Mouse (Mus musculus) brain, embryonic 18.5 days (tissue): ENCODE measurements around the gene Bfsp2.

ENCODE experiments used
- DNase-seq: peaks from one replicate; pipeline ENCODE4 v3.0.0-alpha.2; 2012; ENCODE audit warnings: low read depth, low spot score

The Bfsp2 gene

GRCm38 (mm10) chr9:103485606-103486005 lies 5.4 kb upstream of the Bfsp2 start:
- DNase-seq: no peak

DNA sequence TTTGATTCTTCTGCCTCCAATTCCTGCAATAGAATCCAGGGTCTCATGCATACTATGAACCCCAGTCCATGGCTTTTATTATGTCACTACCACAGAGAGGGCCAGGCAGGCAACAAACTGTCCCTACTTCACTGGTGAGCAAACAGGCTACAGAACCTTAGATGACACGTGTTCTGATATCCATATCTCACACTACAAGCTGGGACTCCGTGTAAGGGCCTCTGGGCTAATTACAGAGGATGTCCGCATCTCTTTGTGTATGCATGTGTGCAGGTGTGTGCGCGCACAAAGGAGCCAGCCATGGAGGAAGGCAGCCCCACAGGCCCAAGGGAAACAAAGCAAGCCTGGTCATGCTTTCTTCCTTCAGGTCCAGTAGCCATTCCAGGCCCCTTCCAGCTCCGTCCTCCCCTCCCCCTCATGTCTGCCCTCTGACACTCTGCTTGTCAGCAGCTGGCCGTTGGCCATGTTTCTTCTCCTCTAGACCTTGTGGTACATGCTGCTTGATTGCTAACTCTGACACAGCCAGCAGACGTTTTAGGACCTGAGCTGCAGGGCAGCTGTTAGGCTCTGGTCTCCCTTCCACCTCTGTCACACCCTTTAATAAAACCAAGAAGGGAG lies 492 bp upstream of the Bfsp2 start:
- no peak for DNase-seq

GRCm38 (mm10) chr9:103475414-103475813 lies 4.8 kb downstream of the Bfsp2 start:
- no peak for DNase-seq

- DNase-seq: no peak
Observed at GRCm38 (mm10) chr9:103473915-103474688, 6.1 kb downstream of the Bfsp2 start.

- DNase-seq: no peak
Observed at GRCm38 (mm10) chr9:103471784-103472183, 8.4 kb downstream of the Bfsp2 start.

GRCm38 (mm10) chr9:103469516-103469915 lies 10.7 kb downstream of the Bfsp2 start:
- DNase-seq: no peak

DNA sequence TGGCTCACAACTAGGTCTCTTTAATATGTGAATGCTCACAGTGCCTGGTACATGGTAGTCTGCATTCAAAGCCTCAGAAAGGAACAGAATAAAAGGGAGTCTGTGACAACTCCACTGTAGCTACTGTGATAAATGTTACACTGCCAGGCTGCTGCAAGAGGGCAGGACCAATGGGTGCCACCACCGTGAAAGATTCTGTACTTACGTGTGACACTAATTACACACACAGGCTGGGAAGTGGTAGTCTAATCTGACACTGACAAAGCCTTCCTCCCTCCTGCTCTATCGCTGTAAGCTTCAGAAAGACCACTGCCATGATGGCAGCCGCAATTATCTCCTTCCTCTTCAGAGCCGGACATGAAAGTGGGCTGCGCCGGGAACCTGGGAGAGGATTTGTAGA lies 11.3 kb downstream of the Bfsp2 start:
- DNase-seq: no peak

DNA sequence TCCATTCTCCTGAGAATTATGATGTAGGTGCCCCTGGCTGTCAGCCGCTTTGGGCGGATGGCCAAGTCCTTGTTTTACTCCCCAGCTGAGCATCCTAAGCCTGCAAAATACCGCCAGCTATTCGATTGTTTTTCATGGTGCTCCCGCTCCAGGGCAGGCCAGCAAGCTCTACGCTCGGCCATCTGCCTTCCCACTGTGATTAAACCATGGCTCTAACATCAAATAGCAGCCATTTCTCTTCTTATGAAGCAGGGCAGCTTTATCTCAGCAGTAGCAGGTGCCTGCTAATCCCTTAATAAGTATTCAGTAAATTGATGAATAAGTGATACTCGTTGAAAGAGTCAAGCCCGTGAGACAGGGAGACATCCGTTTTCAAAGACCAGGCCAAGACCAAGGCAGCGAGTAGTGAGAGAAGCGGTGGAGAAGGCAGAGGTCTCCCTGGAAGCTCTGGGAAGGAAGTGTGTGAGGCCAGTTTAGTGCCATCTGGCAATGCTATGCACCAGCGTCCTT lies 14.5 kb downstream of the Bfsp2 start:
- no peak for DNase-seq

GRCm38 (mm10) chr9:103465293-103465692 lies 14.9 kb downstream of the Bfsp2 start:
- DNase-seq: no peak

GRCm38 (mm10) chr9:103463833-103464232 lies 16.4 kb downstream of the Bfsp2 start:
- no peak for DNase-seq

DNA sequence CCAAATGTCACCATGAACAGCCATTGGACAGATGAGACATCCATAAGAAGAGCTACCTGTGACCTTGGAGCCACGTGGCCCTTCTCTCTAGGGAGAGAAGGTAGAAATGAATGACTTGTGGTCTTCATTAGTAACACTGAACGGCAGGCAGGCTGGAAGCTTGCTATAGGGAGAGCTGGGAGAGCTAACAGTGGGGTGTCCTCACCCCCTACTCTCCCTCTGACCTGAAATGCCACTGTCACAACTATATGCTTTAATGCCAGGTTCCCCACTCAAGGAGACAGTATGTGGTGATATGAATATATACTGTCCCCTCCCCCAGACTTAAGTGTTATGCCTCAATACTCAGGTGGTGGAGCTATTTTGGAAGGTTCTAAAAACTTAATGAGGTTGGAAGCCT lies 20.4 kb downstream of the Bfsp2 start:
- no peak for DNase-seq

GRCm38 (mm10) chr9:103459307-103459706 lies 20.9 kb downstream of the Bfsp2 start:
- DNase-seq: no peak

- no peak for DNase-seq
Observed at GRCm38 (mm10) chr9:103449651-103450050, 30.6 kb downstream of the Bfsp2 start.

- no peak for DNase-seq
Observed at GRCm38 (mm10) chr9:103449092-103449491, 31.1 kb downstream of the Bfsp2 start.

- no peak for DNase-seq
Observed at GRCm38 (mm10) chr9:103444656-103445055, 35.6 kb downstream of the Bfsp2 start.

DNA sequence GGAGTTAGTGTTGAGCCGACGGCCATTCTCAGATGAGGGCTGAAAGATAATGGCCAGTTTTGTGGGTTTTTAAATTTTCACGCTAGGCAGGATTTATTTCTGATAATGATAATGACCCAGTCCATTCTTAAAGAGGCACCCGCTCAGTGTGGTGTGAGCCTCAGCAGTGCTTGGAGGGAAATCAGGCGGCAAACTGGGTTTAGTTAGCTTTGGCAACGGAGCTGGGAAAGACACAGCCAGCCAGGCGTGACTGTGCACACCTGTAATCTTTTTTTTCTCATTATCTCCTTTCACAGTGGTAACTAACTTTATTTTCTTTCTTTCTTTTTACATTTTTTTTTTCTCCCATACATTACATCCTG lies 36.4 kb downstream of the Bfsp2 start:
- DNase-seq: no peak

GRCm38 (mm10) chr9:103443121-103443823 lies 36.9 kb downstream of the Bfsp2 start:
- DNase-seq: no peak

DNA sequence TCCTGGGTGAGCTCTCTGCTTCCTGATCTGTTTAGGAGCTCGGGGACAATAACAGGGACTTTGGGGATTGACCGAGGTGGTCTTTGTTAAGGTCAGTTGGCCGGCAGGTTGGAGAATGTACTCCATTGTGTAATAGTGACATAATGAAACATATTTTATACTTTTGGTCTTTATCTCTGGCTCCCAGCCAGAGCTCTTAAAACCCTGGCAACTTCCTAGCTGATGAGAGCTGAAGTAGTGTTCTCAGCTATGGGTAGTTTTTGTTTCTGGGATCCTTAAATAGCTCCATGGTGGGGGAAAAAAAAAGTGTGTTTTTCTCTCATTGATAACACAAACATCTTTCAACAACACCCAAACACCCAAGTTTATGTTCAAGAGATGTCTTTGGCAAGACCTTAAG lies 39.6 kb downstream of the Bfsp2 start:
- no peak for DNase-seq

DNA sequence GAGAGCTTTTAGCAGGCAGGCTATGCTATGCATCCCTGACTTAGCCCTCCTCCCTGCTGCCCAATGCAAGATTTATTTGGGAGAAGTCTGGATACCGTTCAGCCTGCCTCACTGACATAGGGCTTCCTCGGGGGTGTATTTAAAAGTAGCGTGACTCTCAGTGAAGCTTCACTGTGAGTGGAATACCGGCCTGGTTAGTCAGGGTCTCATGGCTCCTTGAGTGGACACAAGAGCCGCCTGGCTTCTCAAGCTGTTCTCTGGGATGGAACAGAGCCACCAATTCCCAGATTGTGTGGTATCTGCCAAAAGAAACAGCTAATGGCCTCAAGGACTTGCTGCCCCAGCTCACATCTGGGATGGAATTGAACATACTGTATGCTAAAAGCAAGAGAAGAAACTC lies 43.1 kb downstream of the Bfsp2 start:
- DNase-seq: no peak

GRCm38 (mm10) chr9:103434116-103434515 lies 46.1 kb downstream of the Bfsp2 start:
- no peak for DNase-seq

DNA sequence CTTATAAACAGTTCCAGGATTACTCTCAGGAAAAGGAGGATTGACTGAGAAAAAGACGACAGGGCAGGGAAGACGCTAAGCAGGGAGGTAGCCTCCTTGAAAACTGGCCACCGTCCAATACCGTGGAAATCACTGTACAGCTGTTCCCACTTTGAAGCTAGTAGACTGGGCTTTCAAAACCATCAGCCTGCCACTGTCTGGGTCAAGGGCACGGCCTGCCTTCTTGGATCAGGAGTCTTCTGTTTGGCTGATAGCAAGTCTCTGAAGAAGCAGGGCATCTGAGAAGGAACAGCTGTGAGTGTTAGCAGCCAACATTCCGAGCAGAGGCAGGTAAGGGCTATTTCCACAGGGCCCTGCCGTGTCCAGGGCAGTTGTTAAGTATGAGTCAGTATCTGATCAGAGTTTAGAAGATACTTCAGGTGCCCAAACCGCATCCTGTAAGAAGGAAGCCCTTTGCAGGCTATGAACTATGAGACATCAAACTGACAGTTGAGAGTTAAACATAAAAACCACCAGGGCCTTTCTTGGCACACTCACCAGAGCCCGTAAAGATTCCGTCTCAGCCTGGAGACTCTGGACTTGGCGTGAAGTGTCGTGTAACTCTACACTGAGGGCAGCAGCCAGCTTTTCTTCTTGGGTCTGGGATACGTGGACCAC lies 48.0 kb downstream of the Bfsp2 start:
- no peak for DNase-seq

GRCm38 (mm10) chr9:103431718-103432117 lies 48.5 kb downstream of the Bfsp2 start:
- DNase-seq: no peak
